Mouse (Mus musculus): ENCODE measurements at regions not wholly inside any gene's neighbourhood (a gene's known extent, or its start where the extent isn't known, plus 50 kb on each side); places are given as distances from the start of the nearest gene placed in this dataset.

GRCm38 (mm10) chr5:41476001-41476400, 232.0 kb downstream of the Rab28 start:
- DNase-seq (ENCODE audit: low spot score in 2 of 2), result no peak

DNA sequence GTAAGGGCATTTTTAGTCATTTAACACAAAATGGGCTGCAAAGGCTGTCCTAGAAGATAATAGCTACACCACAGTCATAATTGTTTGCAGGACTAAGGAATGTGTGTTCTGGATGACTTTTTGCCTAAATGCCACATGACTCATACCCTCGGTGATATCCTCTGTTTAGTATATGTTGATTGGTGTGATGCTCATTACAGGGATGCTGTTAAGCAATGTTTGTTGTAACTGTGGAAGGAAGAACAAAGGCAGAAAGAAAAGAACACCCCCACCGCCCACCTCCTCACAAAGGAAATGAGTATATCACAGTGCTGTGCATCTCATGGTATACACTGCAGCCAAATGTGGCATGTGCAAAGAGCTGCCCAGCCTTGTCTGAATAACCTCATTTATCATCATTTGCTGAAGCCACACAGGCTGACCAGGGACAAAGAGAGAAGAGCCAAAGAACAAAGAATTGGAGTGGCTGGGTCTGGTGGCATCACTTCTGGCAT, 262.4 kb downstream of the Rab28 start:
- peak in 1 of 2 experiments; percentile 2 for DNase-seq (ENCODE audit: low spot score in 2 of 2)

DNA sequence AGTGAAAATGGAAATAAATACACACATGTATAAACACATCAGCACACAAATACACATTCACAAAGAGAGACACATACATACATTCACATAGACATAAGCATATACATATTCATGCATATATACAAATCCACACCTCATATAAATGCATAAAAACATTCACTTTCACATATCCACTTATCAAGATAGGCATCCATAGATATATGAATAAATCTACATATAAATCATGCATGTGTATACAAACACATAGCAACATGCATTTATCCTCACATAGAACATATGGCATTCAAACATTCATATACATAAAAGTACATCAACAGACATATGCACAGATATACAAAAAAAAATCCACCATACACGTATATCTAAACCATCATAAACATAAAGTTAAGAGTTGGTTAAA, 266.9 kb downstream of the Rab28 start:
- DNase-seq (ENCODE audit: low spot score in 2 of 2), result no peak

GRCm38 (mm10) chr5:41419121-41419874, 288.7 kb downstream of the Rab28 start:
- DNase-seq (ENCODE audit: low spot score in 2 of 2), result no peak

GRCm38 (mm10) chr5:41409070-41409668, 298.8 kb downstream of the Rab28 start:
- DNase-seq (ENCODE audit: low spot score in 2 of 2), result no peak

DNA sequence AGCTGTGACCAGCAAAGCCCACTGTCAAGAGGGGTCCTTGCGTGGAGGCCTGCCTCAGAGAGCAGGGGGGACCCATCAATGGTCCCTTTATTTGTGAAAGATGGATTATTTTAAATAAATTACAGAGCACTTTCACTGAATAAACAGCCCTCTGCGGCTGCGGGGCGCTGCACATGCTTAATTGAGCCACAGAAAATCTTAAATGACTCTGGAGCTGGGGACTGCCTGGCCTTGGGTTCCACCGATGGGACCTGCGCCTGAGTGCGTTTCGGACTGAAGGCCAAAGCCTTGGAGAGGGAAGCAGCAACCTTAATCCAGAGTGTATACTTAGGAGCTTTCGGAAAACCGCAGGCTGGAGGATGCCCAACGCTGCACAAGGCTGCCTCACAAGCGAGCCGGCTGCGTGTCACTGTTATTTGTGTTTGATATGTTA, 315.1 kb downstream of the Rab28 start:
- peak; percentile 5 to 19 for DNase-seq (ENCODE audit: low spot score in 2 of 2)

- DNase-seq (ENCODE audit: low spot score in 2 of 2), result no peak
Observed at GRCm38 (mm10) chr5:41392137-41392554, 315.8 kb downstream of the Rab28 start.

DNA sequence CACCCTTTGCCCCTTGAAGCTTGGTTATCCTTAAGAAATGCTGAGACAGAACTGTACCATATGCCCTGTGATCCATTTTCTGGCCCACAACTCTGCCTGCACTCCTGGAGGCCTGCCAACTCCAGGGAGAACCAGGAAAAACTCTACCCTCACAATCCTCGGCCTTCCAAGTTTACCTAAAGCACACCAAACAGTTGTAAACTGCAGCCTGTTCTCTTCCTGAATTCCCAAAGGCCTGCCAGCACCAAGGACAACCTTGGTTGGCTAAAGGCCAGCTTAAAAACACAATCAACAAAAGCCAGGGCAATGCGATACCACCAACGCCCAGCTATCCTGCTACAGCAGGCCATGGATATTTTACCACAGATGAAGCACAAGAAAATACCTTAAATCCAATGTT, 334.5 kb downstream of the Rab28 start:
- no peak for DNase-seq (ENCODE audit: low spot score in 2 of 2)

- DNase-seq (ENCODE audit: low spot score in 2 of 2), result no peak
Observed at GRCm38 (mm10) chr5:41371461-41371860, 336.5 kb downstream of the Rab28 start.

DNA sequence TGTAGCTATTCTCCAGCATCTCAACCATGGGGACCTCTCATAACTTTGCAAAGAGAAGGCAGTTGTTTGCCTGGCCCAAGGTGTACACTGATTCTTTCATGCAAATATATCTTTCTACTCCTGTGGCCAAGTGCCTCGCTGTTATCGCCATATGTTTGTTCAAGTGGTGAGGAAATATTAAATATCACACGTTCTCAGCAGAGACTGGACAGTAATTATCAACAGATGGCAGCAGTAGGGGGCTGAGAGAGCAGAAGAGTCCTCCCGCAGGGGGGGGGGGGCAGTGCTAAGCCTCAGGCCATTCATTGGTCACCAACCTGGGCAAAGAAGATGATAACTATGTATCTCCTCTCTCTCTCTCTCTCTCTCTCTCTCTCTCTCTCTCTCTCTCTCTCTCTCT, 337.6 kb downstream of the Rab28 start:
- DNase-seq (ENCODE audit: low spot score in 2 of 2), result no peak

- no peak for DNase-seq (ENCODE audit: low spot score in 2 of 2)
Observed at GRCm38 (mm10) chr5:41369907-41370306, 338.1 kb downstream of the Rab28 start.

GRCm38 (mm10) chr5:41365883-41366282, 342.1 kb downstream of the Rab28 start:
- DNase-seq (ENCODE audit: low spot score in 2 of 2), result no peak

DNA sequence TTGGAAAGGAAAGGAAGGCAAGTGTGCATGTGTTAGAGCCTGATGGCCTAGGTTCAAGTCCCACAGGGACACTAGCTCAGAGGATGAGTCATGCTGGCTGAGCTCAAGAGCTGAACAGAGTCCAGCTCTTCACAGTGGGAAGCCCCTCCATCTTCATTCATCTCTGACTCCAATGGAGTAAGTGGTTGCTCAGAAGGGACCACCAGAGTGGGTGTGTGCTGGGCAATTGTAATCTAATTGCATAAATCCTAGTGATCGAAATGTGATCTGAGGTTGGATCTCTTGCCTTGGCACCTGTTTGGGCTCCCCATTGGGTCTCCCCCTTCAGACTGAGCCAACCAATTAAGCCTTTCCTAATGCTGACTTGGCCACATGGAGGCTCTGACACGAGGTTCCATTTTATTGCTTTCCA, 359.5 kb downstream of the Rab28 start:
- DNase-seq (ENCODE audit: low spot score in 2 of 2), result no peak

GRCm38 (mm10) chr5:41347416-41347815, 360.5 kb downstream of the Rab28 start:
- DNase-seq (ENCODE audit: low spot score in 2 of 2), result no peak

- DNase-seq (ENCODE audit: low spot score in 2 of 2), result no peak
Observed at GRCm38 (mm10) chr5:41340581-41340980, 367.4 kb downstream of the Rab28 start.

GRCm38 (mm10) chr5:41296440-41296839, 411.5 kb downstream of the Rab28 start:
- DNase-seq (ENCODE audit: low spot score in 2 of 2), result no peak

- no peak for DNase-seq (ENCODE audit: low spot score in 2 of 2)
Observed at GRCm38 (mm10) chr5:41266731-41267130, 441.2 kb downstream of the Rab28 start.

GRCm38 (mm10) chr5:41266317-41266716, 441.6 kb downstream of the Rab28 start:
- no peak for DNase-seq (ENCODE audit: low spot score in 2 of 2)

DNA sequence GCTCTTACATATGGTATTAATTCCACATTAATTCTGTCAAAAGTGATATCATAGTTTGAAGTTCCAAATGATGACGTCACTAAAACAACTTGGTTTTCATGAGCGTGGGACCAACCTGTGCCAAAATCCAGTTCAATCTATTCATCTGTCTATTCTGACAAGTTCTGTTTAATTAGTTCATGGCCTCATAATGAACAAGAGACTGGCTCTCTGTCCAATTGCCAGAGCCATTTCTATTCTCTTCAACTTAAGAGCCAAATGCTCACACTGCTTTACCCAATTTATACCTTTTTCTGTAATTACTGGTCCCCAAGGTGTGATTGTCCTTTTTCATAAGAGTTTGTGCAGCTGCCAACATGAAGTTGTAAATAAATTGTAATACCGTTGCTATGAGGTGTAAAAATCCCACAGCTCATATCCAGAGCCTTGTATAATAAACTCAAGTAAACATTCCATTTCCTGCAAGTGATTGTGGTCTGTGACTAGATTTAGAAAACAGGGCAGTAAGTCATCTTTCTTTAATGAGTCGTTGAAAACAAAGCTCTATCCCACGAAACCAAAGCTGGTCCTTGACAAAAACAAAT, 446.2 kb downstream of the Rab28 start:
- no peak for DNase-seq (ENCODE audit: low spot score in 2 of 2)
